In genomic region chr1:75407056-75407455, GRCm38 (mm10) we compare ENCODE assay signal across 19 mouse cellular contexts. TPM values are rescaled to one million over a fixed set of nuclear protein-coding genes. Genes with fewer than 3 reads are reported as not detected.
"Had no signal": no experiment of that assay in that cellular context is flagged by ENCODE, and none has a peak within 500 bp of the region (broad histone marks: within the 10 kb centered on the region; RNA-seq: fewer than 3 reads in every experiment).

No protein-coding gene starts in this region.

- H3K27me3 ChIP-seq: limb, embryonic 12.5 days; liver, embryonic 13.5 days; lung, embryonic 15.5 days; midbrain, embryonic 15.5 days; neural tube, embryonic 12.5 days had no signal

- H3K9ac ChIP-seq: limb, embryonic 12.5 days; liver, embryonic 13.5 days; liver, postnatal 0 days; lung, embryonic 15.5 days; midbrain, embryonic 15.5 days; neural tube, embryonic 12.5 days had no signal

- H3K9me3 ChIP-seq: limb, embryonic 12.5 days; liver, embryonic 13.5 days; lung, embryonic 15.5 days; megakaryocyte, embryonic 14.5 days; midbrain, embryonic 15.5 days; neural tube, embryonic 12.5 days had no signal

- H3K4me2 ChIP-seq: limb, embryonic 12.5 days; liver, embryonic 13.5 days; lung, embryonic 15.5 days; midbrain, embryonic 11.5 days; midbrain, embryonic 15.5 days; neural tube, embryonic 12.5 days had no signal

- H3K27ac ChIP-seq: limb, embryonic 12.5 days; liver, embryonic 13.5 days; lung, embryonic 15.5 days; macrophage; midbrain, embryonic 15.5 days; neural tube, embryonic 12.5 days had no signal

- DNase-seq: kidney, postnatal 36 days; layer of hippocampus, adult 9-11 months; layer of hippocampus, postnatal 36 days; liver; liver, embryonic 13.5 days; liver, postnatal 0 days; lung, postnatal 14 days; spleen, adult 18-20 months; thymus, adult 18-20 months; thymus, postnatal 14 days had no signal

- H3K4me1 ChIP-seq: limb, embryonic 12.5 days; liver, embryonic 13.5 days; lung, embryonic 15.5 days; megakaryocyte, embryonic 14.5 days; midbrain, embryonic 15.5 days had no signal

- H3K4me3 ChIP-seq: limb, embryonic 12.5 days; liver, embryonic 13.5 days; lung, embryonic 15.5 days; megakaryocyte, embryonic 14.5 days; midbrain, embryonic 15.5 days; neural tube, embryonic 12.5 days had no signal

- H3K36me3 ChIP-seq: liver, embryonic 13.5 days had no signal

- ATAC-seq: liver, postnatal 0 days; midbrain, embryonic 15.5 days had no signal

RNA-seq across cellular contexts. Expression of gene Speg, which starts 32.0 kb away (rescaled TPM):
- total RNA-seq: monocyte, adult 5-6 weeks; neutrophil, adult 5-6 weeks had no signal

RNA-seq across cellular contexts. Expression of gene Asic4, which starts 43.2 kb away (rescaled TPM):
- total RNA-seq: monocyte, adult 5-6 weeks; neutrophil, adult 5-6 weeks had no signal
- polyA plus RNA-seq: liver, postnatal 0 days; macrophage had no signal

RNA-seq across cellular contexts. Expression of gene Des, which starts 46.9 kb away (rescaled TPM):
- total RNA-seq: monocyte, adult 5-6 weeks; neutrophil, adult 5-6 weeks had no signal
- polyA plus RNA-seq: macrophage had no signal
